Mouse (Mus musculus): ENCODE measurements around the gene Cacna1a.
"Not testable (repeated sequence)": the region's sequence is repeated elsewhere in the genome, so short reads cannot be mapped to it uniquely, and the experiment has no call there.

Gene Cacna1a

GRCm38 (mm10) chr8:84661961-84662571 lies 273.8 kb downstream of the Cacna1a start:
- DNase-seq: peak; percentile 78

- DNase-seq: peak; percentile 96
Observed at GRCm38 (mm10) chr8:84662581-84663065, 274.4 kb downstream of the Cacna1a start, which contains the start of gene Ier2. Ier2 (minus strand) TSS chr8:84662852.

DNA sequence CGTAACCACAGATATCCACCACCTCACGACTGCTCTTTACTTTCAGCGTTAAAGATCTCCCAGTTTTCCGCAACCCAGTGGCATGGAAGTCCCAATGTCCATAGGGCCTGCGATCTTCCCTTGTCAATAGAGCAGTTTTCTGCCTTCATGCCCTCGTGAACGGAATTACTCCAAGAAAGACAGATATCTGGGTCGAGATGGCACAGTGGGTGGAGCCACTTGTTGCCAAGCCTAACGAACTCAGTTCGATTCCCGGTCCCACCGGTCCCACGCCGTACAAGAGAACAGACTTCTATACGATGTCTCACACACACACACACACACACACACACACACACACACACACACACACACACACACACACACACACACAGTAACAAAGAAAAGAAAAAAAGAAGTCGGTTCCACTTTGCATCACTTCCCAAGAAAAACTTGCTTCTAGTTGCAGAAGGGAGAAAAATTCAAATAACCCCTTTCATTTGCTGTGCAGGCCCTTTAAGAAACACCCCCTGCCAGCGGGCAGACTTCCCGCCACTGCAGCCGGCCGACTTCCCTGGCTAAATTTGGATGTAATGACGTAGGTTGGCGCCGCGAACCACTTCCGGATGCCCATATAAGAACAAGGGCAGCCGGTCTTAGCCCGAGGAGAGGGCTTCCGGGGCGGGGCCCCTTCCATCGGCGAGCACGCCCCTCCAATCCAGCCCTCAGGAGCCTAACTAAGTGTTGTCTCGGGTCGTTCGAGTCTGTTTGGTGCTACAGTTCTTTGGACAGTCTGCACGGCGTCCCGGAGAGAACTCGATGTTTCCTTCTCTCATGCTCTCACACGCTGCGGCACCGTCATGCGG lies 275.5 kb downstream of the Cacna1a start:
- peak; percentile 98 for DNase-seq

DNA sequence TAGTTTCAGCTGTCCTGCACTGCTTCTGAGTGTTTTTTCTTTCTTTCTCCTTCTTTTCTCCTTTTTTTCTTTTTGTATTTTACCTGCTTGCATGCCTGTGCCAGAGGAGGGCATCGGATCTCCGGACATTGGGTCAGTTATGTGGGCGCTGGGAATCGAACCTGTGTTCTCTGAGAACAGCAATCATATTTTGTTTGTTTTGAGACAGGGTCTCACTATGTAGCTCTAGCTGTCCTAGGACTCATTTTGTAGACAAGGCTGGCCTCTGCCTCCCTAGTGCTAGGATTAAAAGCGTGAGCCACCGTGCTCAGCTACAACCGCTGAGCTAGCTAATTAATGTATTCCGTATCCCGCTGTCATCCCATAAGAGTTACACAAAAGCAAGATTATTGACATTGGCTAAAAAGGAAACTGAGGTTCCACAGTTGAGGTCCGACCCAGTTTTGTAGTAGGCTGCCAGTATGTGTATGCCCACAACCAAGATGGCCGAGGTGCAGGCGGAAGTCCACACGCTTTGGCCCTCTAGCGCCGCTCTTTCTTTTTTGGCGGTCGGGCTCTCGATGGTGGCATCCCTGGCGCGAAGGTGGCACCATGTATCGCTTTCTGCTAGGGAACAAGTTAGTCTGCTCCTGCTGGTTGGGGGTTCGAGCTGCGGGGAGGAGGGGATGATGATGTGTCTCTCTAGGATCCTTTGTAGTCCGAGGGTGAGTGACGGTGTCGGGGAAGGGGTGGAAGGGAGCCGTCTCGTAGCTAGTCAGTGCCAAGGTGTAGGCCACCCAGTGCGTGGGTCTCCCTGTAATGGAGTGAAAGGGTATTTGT lies 276.5 kb downstream of the Cacna1a start:
- peak; percentile 88 for DNase-seq

- no peak for DNase-seq
Observed at GRCm38 (mm10) chr8:84665385-84665893, 277.2 kb downstream of the Cacna1a start.

DNA sequence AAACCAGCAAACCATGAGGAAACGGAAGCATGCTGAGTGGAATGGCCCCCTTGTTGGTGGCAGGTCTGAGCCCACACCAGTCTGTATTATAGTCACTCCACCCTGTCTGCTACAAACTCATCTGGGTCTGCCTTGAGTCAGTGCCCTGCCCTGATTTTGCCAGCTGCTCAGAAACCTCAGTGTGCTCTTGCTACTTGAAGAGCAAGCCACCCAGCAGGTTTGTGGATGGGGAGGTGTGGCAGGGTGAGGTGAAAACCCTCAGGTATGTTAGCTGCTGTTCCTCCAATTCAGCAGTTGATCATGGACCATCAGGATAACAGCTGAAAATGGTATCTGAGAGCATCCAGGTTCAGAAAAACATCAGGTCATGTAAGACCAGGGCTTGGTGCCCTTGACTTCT lies 279.8 kb downstream of the Cacna1a start:
- DNase-seq: no peak

DNA sequence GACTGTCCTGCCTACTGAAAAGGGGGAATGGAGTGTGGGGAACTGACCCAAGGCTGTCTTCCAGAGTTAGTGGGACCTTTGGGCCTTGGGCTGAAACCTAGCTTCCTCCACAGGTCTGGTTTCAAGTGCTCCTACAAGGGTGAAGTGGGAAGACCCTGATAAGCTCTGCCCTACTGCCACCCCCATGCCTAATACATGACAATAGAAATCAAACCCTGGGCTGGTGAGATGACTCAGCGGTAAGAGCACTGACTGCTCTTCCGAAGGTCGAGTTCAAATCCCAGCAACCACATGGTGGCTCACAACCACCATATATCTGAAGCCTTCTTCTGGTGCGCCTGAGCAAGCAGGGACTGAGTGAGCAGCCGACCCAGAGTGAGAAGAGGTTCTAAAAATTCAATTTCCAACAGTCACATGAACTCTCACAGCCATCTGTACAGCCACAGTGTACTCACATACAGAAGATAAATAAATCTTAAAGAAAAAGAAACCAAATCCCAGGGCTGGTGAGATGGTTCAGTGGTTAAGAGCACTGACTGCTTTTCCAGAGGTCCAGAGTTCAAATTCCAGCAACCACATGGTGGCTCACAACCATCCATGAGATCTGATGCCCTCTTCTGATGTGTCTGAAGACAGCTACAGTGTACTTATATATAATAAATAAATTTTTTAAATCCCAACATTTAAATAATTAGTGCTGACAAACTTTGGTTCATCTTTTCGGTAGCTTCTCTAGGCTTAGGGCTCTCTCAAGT lies 280.7 kb downstream of the Cacna1a start:
- no peak for DNase-seq

DNA sequence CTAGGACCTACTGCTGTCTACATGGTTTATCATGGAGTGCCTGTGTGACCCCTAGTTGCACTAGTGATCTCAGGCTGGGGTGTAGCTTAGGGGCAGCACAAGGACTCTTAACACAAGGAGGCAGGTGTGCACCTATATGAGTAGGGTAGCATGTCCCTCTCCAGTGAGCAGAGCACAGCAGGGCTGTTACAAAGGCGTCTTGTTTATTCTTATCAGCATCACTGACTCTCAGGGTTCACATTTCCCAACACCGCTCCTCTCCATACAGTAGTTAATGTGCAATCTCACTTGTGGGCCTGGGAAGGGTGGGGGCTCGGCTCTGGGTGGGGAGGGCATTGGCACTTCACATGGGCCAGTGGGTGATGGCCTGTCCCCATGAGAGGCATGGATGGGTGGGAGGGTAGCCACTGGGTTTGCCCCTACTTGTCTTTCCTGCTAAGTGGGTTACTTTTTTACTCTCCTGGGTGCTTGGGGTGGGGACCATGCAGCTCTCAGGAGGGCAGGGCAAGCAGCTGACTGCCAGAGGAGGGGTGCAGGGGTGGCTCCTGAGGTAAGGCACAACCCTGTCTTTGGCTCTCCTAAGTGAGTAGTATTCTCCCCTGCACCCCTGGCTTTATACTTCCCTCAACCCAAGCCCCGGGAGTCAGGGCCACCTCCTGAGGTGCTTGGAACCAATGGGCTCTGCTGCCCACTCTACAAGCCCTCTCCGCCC lies 282.2 kb downstream of the Cacna1a start:
- not testable (repeated sequence) for DNase-seq

GRCm38 (mm10) chr8:84677305-84677704 lies 289.1 kb downstream of the Cacna1a start:
- DNase-seq: no peak

- DNase-seq: no peak
Observed at GRCm38 (mm10) chr8:84681476-84681875, 293.2 kb downstream of the Cacna1a start.

DNA sequence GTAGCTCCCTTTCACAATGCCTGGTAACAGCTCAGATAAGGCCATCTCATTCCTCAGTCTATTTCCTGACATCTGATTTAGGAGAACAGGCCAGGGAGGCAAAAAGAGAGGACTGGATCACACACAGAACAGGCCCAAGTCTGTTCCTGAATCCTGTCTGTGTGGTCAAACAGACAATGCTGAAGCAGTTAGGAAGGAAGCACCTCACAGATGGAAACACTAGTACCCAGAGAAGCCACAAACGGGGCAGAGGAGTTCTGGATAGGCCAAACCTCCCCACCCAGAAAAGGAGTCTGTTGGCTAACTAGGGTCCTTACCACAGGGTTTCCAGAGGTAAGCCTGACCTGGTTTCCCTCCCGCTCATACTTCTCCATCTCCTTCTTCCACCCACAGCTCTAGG lies 294.0 kb downstream of the Cacna1a start:
- DNase-seq: no peak

DNA sequence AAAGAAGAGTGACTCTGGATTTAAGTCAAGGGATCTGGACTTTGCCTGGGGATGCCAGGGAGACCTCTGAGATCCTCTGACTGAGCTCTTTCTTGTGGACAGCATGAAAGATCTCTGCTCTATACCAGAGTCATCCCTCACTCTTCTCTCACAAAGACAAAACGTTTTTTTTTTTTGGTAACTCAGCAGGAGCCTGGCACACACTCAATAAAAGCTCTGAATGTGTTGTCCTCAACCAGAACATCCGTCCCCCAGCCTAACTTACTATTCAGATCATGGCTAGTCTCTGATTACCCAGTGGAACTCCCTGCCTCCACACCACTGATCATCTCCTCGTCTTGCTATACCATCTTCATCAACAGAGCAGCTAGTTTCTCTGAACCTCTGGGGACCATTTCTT lies 296.3 kb downstream of the Cacna1a start:
- no peak for DNase-seq

GRCm38 (mm10) chr8:84686191-84687002 lies 298.2 kb downstream of the Cacna1a start, which contains the start of gene Trmt1:
Trmt1 (plus strand) TSS chr8:84686307.
- peak; percentile 64 for DNase-seq

DNA sequence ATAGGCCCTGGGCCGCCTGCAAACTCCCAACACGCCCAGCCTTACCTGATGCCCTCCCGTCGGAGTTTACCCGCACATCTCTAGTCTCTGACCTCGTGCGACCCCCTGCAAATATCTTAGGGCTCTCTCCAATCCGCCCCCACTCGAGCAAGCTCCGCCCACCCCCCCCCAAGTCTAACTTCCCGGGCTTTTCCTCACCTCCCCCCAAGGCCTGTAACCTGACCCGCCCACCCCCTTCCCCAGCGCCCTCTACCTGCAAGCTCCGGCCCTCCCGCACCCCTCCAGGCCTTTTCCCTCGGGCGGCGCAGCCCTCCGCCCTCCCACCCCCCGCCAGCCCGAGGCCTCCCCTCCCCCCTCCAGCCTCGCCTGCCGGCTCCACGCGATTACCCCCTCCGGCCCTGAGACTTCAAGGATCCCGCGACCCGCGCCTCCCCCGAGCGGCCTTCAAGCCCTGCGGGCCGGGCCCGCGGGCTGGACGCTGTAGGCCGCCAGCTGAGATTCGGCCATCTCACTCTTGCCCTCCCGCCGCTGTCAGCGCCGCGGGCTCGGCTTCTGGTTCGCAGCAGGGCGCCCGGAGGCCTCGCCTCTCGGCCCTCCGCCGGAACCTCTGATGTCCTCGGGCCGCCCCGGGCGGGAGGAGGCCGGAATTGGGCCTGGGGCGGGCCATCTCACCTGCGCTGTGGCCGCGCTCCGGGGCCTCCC lies 298.9 kb downstream of the Cacna1a start:
- DNase-seq: peak; percentile 64

- DNase-seq: peak; percentile 95
Observed at GRCm38 (mm10) chr8:84687705-84688100, 299.5 kb downstream of the Cacna1a start, which contains the start of gene Nacc1. Nacc1 (minus strand) TSS chr8:84687862.

DNA sequence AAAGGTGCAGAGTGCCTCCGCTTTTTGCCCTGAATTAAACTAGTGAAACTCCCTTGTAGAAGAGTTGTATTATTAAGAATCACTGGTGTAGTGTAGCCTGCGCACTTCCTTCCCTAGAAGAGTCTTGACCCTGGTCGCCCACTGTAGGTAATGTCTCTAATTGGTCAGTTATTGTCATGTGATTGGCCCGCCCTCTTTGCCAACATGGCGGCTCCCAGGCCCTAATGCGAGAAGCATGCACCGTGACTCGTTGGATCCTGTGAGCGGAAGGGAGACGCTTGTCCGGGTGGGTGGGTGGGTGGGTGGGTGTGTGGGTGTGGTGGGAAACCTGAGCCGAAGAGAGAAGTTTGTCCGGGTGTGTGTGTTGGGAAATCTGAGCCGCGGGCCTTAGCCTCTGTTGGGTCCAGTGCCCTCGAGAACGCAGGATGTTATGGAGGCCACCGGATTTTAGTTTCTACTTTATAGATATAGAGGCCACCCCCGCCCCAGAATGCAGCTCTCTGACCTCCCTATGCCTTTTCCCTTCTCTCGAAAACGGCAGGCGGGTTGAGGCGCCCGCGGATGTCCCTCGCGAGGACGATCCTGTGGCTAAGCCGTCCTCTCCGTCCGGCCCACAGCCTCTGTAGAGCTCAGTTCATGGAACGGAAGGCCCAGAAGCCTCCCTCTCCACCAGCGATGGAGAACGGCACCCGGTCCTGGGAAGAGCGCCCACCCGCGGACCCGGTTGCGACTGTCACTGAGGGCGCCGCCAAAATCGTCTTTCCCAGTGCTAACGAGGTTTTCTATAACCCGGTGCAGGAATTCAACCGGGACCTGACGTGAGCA lies 301.1 kb downstream of the Cacna1a start:
- DNase-seq: peak; percentile 93
